Mouse (Mus musculus): ENCODE data around the gene 4930467E23Rik. TPM values are rescaled to one million over a fixed set of nuclear protein-coding genes. Genes with fewer than 3 reads are reported as not detected.
"Not testable (repeated sequence)": the region's sequence is repeated elsewhere in the genome, so short reads cannot be mapped to it uniquely, and the experiment has no call there.

4930467E23Rik gene
- polyA plus RNA-seq, 1 experiment from 2014 or later, result not detected

GRCm38 (mm10) chr8:19701326-19701725 lies 28.1 kb upstream of the 4930467E23Rik start:
- H3K9me3 ChIP-seq (ENCODE audit: control insufficient read depth, low read length); H3K27ac ChIP-seq (ENCODE audit: low read length); H3K4me3 ChIP-seq (replicated peaks; ENCODE audit: low read length); H3K4me2 ChIP-seq (ENCODE audit: low read length); H3K36me3 ChIP-seq (ENCODE audit: control insufficient read depth, insufficient read depth); H3K9ac ChIP-seq (replicated peaks; ENCODE audit: low read depth, low read length); H3K4me1 ChIP-seq (replicated peaks; ENCODE audit: control insufficient read depth, insufficient read depth, low read length); ATAC-seq; H3K27me3 ChIP-seq (replicated peaks; ENCODE audit: control insufficient read depth, insufficient read depth, low read length): not testable (repeated sequence)
- 94% methylated on average over 2 of the region's 2 CpGs for WGBS

- not testable (repeated sequence) for H3K4me3 ChIP-seq (replicated peaks; ENCODE audit: low read length); H3K9me3 ChIP-seq (ENCODE audit: control insufficient read depth, low read length); H3K9ac ChIP-seq (replicated peaks; ENCODE audit: low read depth, low read length); H3K4me1 ChIP-seq (replicated peaks; ENCODE audit: control insufficient read depth, insufficient read depth, low read length); H3K27ac ChIP-seq (ENCODE audit: low read length); ATAC-seq; H3K36me3 ChIP-seq (ENCODE audit: control insufficient read depth, insufficient read depth); H3K4me2 ChIP-seq (ENCODE audit: low read length); H3K27me3 ChIP-seq (replicated peaks; ENCODE audit: control insufficient read depth, insufficient read depth, low read length)
- WGBS, result 66% methylated on average over 2 of the region's 2 CpGs
These were observed 27.1 kb upstream of the 4930467E23Rik start for GRCm38 (mm10) chr8:19702276-19702675.

- not testable (repeated sequence) for H3K36me3 ChIP-seq (ENCODE audit: control insufficient read depth, insufficient read depth); H3K27me3 ChIP-seq (replicated peaks; ENCODE audit: control insufficient read depth, insufficient read depth, low read length); H3K9ac ChIP-seq (replicated peaks; ENCODE audit: low read depth, low read length); H3K27ac ChIP-seq (ENCODE audit: low read length); H3K9me3 ChIP-seq (ENCODE audit: control insufficient read depth, low read length); H3K4me2 ChIP-seq (ENCODE audit: low read length); H3K4me3 ChIP-seq (replicated peaks; ENCODE audit: low read length); H3K4me1 ChIP-seq (replicated peaks; ENCODE audit: control insufficient read depth, insufficient read depth, low read length)
- ATAC-seq, result peak; percentile 94
- WGBS, result 48% methylated on average over 13 of the region's 13 CpGs
These were observed 26.2 kb upstream of the 4930467E23Rik start for GRCm38 (mm10) chr8:19702972-19703709.

GRCm38 (mm10) chr8:19703906-19704305 lies 25.5 kb upstream of the 4930467E23Rik start:
- not testable (repeated sequence) for H3K4me3 ChIP-seq (replicated peaks; ENCODE audit: low read length); H3K27ac ChIP-seq (ENCODE audit: low read length); H3K36me3 ChIP-seq (ENCODE audit: control insufficient read depth, insufficient read depth); H3K27me3 ChIP-seq (replicated peaks; ENCODE audit: control insufficient read depth, insufficient read depth, low read length); ATAC-seq; H3K4me1 ChIP-seq (replicated peaks; ENCODE audit: control insufficient read depth, insufficient read depth, low read length); H3K9ac ChIP-seq (replicated peaks; ENCODE audit: low read depth, low read length); H3K4me2 ChIP-seq (ENCODE audit: low read length); H3K9me3 ChIP-seq (ENCODE audit: control insufficient read depth, low read length)

- not testable (repeated sequence) for H3K27me3 ChIP-seq (replicated peaks; ENCODE audit: control insufficient read depth, insufficient read depth, low read length); H3K4me3 ChIP-seq (replicated peaks; ENCODE audit: low read length); H3K9ac ChIP-seq (replicated peaks; ENCODE audit: low read depth, low read length); H3K27ac ChIP-seq (ENCODE audit: low read length); ATAC-seq; H3K9me3 ChIP-seq (ENCODE audit: control insufficient read depth, low read length); H3K36me3 ChIP-seq (ENCODE audit: control insufficient read depth, insufficient read depth); H3K4me2 ChIP-seq (ENCODE audit: low read length); H3K4me1 ChIP-seq (replicated peaks; ENCODE audit: control insufficient read depth, insufficient read depth, low read length)
- 67% methylated on average over 2 of the region's 4 CpGs for WGBS
These were observed 24.7 kb upstream of the 4930467E23Rik start for GRCm38 (mm10) chr8:19704441-19705215.

GRCm38 (mm10) chr8:19705216-19705600 lies 24.2 kb upstream of the 4930467E23Rik start:
- not testable (repeated sequence) for H3K4me3 ChIP-seq (replicated peaks; ENCODE audit: low read length); H3K36me3 ChIP-seq (ENCODE audit: control insufficient read depth, insufficient read depth); H3K27me3 ChIP-seq (replicated peaks; ENCODE audit: control insufficient read depth, insufficient read depth, low read length); H3K4me1 ChIP-seq (replicated peaks; ENCODE audit: control insufficient read depth, insufficient read depth, low read length); H3K9ac ChIP-seq (replicated peaks; ENCODE audit: low read depth, low read length); ATAC-seq; H3K27ac ChIP-seq (ENCODE audit: low read length); H3K4me2 ChIP-seq (ENCODE audit: low read length); H3K9me3 ChIP-seq (ENCODE audit: control insufficient read depth, low read length)
- WGBS, result 84% methylated on average over 9 of the region's 9 CpGs

GRCm38 (mm10) chr8:19706101-19706725 lies 23.2 kb upstream of the 4930467E23Rik start:
- not testable (repeated sequence) for H3K4me2 ChIP-seq (ENCODE audit: low read length); H3K27ac ChIP-seq (ENCODE audit: low read length); ATAC-seq; H3K4me3 ChIP-seq (replicated peaks; ENCODE audit: low read length); H3K4me1 ChIP-seq (replicated peaks; ENCODE audit: control insufficient read depth, insufficient read depth, low read length); H3K36me3 ChIP-seq (ENCODE audit: control insufficient read depth, insufficient read depth); H3K27me3 ChIP-seq (replicated peaks; ENCODE audit: control insufficient read depth, insufficient read depth, low read length); H3K9ac ChIP-seq (replicated peaks; ENCODE audit: low read depth, low read length); H3K9me3 ChIP-seq (ENCODE audit: control insufficient read depth, low read length)
- WGBS, result 84% methylated on average over 4 of the region's 4 CpGs

GRCm38 (mm10) chr8:19706918-19707760 lies 22.2 kb upstream of the 4930467E23Rik start:
- H3K27me3 ChIP-seq (replicated peaks; ENCODE audit: control insufficient read depth, insufficient read depth, low read length); ATAC-seq; H3K27ac ChIP-seq (ENCODE audit: low read length); H3K4me1 ChIP-seq (replicated peaks; ENCODE audit: control insufficient read depth, insufficient read depth, low read length); H3K4me2 ChIP-seq (ENCODE audit: low read length); H3K9me3 ChIP-seq (ENCODE audit: control insufficient read depth, low read length); H3K9ac ChIP-seq (replicated peaks; ENCODE audit: low read depth, low read length); H3K4me3 ChIP-seq (replicated peaks; ENCODE audit: low read length); H3K36me3 ChIP-seq (ENCODE audit: control insufficient read depth, insufficient read depth): not testable (repeated sequence)
- 71% methylated on average over 7 of the region's 7 CpGs for WGBS

Measured in forebrain, embryonic 16.5 days (tissue).